Mouse (Mus musculus): ENCODE data around the gene Ppp6r2. TPM values are rescaled to one million over a fixed set of nuclear protein-coding genes. Genes with fewer than 3 reads are reported as not detected.

Gene Ppp6r2
- polyA plus RNA-seq, 1 experiment from 2014 or later = 17.2 TPM

DNA sequence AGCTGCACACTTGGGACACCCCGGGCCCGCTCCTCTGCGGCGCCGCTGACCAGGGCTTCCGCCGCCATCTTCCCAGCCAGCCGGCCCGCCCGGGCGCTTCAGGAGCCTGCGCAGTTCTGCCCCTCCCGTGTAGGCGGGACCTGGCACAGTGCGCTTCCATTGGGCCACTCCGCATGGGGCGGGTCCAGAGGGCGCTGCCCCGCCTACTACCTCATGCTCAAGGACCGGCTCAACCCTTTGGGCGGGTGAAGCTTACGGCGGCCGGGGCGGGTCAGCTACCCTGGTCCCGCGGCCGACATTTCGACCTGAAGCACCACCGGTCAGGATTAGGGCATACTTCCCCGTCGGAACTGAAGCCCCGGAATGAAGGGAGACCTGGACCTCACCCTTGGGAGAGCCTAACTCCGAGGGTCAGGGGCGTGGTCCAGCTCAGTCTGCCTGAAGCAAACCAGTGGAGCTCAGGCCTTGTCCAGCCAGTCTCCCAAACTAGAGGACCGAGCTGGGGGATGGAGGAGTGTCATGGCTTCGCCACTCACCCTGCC is 103.9 kb downstream of the Ppp6r2 start, which contains the start of gene Sbf1:
Gene Sbf1 (minus strand): TSS at position 122 of the 542 bp plus-strand sequence.
- TF ChIP-seq CTCF (IDR thresholded peaks at IDR 0.05; ENCODE audit: low read depth) (0 out of 2 replicates have a peak, but pooled peaks have one; percentile 0), EP300 (optimal IDR thresholded peaks at IDR 0.05) (no peak)
- DNase-seq (ENCODE audit: low spot score) = peak; percentile 99
- peaks cover 2% of the 10 kb centered on the region; the same call in 1 of the 2 replicates for H3K4me1 ChIP-seq (replicated peaks; ENCODE audit: control insufficient read depth, insufficient read depth)
- H3K36me3 ChIP-seq (ENCODE audit: control insufficient read depth, insufficient read depth, low read length) = no peaks in the 10 kb centered on the region
- H3K4me2 ChIP-seq (replicated peaks; ENCODE audit: low read depth) = peak within 1 kb of the TSS; percentile 89
- H3K9me3 ChIP-seq (ENCODE audit: control insufficient read depth, low read length) = no peaks in the 10 kb centered on the region
- H3K27me3 ChIP-seq (ENCODE audit: control insufficient read depth, insufficient read depth, low read length) = no peaks in the 10 kb centered on the region
- H3K27ac ChIP-seq (replicated peaks) = peak within 1 kb of the TSS; percentile 67
- WGBS = 1% methylated on average over 37 of the region's 37 CpGs
- peak within 1 kb of the TSS; percentile 93 for H3K9ac ChIP-seq (ENCODE audit: low read length)
- H3K4me3 ChIP-seq (ENCODE audit: low read depth, low read length) = peak within 1 kb of the TSS; percentile 98
- ATAC-seq (ENCODE audit: low FRiP score, low TSS enrichment) = peak; percentile 99

- no peak overlapping the region for H3K9ac ChIP-seq (ENCODE audit: low read length)
- H3K9me3 ChIP-seq (ENCODE audit: control insufficient read depth, low read length) = no peaks in the 10 kb centered on the region
- 65% methylated on average over 11 of the region's 11 CpGs for WGBS
- no peak for TF ChIP-seq EP300 (optimal IDR thresholded peaks at IDR 0.05)
- TF ChIP-seq CTCF (IDR thresholded peaks at IDR 0.05; ENCODE audit: low read depth) = peak; percentile 58
- no peak overlapping the region for H3K27ac ChIP-seq (replicated peaks)
- peaks cover 2% of the 10 kb centered on the region; the same call in 1 of the 2 replicates for H3K4me1 ChIP-seq (replicated peaks; ENCODE audit: control insufficient read depth, insufficient read depth)
- no peak overlapping the region for H3K4me2 ChIP-seq (replicated peaks; ENCODE audit: low read depth)
- H3K27me3 ChIP-seq (ENCODE audit: control insufficient read depth, insufficient read depth, low read length) = no peaks in the 10 kb centered on the region
- no peaks in the 10 kb centered on the region for H3K36me3 ChIP-seq (ENCODE audit: control insufficient read depth, insufficient read depth, low read length)
- DNase-seq (ENCODE audit: low spot score) (no peak), ATAC-seq (ENCODE audit: low FRiP score, low TSS enrichment) (no peak)
- H3K4me3 ChIP-seq (ENCODE audit: low read depth, low read length) = no peak overlapping the region
Observed at GRCm38 (mm10) chr15:89316146-89316545, 104.8 kb downstream of the Ppp6r2 start.

DNA sequence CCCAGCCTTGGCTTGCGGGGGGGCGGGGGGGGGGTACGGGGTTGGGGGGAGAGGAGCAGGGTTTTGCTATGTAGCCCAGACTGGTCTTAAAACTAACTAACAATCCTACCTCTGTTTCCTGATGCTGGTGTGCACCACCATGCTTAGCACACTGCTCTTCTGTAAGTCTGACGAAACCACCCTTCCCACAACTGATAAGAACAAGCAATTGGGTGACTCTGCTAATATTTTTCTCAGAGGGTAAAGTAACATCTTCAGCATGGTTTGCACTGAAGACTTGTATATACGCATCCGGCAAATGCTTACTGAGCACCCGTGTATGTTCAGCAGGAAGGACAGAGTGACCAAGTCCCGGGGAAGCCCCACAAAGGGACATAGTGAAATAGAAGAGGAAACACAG is 109.9 kb downstream of the Ppp6r2 start:
- H3K4me2 ChIP-seq (replicated peaks; ENCODE audit: low read depth) = no peak overlapping the region
- no peaks in the 10 kb centered on the region for H3K4me1 ChIP-seq (replicated peaks; ENCODE audit: control insufficient read depth, insufficient read depth)
- H3K27me3 ChIP-seq (ENCODE audit: control insufficient read depth, insufficient read depth, low read length) = no peaks in the 10 kb centered on the region
- no peaks in the 10 kb centered on the region for H3K36me3 ChIP-seq (ENCODE audit: control insufficient read depth, insufficient read depth, low read length)
- no peak overlapping the region for H3K4me3 ChIP-seq (ENCODE audit: low read depth, low read length)
- ATAC-seq (ENCODE audit: low FRiP score, low TSS enrichment) (no peak), DNase-seq (ENCODE audit: low spot score) (no peak)
- H3K9ac ChIP-seq (ENCODE audit: low read length) = no peak overlapping the region
- H3K27ac ChIP-seq (replicated peaks) = no peak overlapping the region
- H3K9me3 ChIP-seq (ENCODE audit: control insufficient read depth, low read length) = no peaks in the 10 kb centered on the region
- 78% methylated on average over 8 of the region's 8 CpGs for WGBS
- TF ChIP-seq EP300 (optimal IDR thresholded peaks at IDR 0.05) (no peak), CTCF (IDR thresholded peaks at IDR 0.05; ENCODE audit: low read depth) (no peak)

DNA sequence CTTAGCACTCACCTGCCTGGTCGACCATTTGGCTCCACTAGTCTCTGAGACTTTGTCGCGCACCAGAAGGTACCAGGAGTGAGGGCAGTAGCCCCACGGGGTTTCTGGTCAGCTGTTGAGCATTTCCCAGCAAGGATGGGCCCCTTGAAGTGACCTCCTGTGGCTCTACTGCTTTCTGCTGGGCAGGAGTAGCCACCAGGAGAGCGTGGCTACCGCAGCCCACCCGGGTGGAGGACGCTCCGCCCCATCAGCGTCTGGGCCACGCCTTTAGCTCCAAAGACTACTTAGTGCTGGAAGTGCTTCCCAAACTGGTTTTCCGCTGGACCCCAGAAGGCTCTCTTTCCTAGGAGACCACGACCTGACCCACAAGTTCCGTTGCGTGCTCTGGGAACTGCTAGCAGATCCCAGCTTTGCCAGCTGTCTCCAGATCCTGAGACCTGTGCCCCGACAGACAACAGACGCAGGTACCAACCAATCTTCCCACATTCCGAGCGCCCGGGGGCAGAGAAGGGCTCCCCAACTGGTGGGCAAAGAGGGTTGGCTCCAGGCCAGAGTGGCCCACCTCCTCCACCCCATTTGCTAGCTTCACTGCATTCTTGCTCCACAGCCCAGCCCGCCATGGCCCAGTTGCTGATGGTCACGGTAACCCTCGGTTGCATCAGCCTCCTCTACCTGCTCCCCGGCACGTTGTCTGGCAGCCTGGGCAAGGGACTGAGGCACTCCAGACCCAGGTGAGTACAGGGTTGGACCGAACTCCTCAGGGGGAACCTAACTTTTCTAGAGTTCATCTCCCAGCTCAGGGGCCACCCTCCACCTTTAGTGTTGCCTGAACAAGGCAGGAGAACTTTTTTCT is 111.5 kb downstream of the Ppp6r2 start, which contains the start of gene Adm2:
Gene Adm2 (plus strand): TSS at position 51 of the 853 bp plus-strand sequence.
- Histone ChIP-seq H3K9ac (ENCODE audit: low read length) (peak within 1 kb of the TSS; percentile 47), H3K27ac (replicated peaks) (no peak within 1 kb of the TSS), H3K27me3 (ENCODE audit: control insufficient read depth, insufficient read depth, low read length) (no peaks in the 10 kb centered on the region), H3K36me3 (ENCODE audit: control insufficient read depth, insufficient read depth, low read length) (no peaks in the 10 kb centered on the region), H3K4me3 (ENCODE audit: low read depth, low read length) (peak within 1 kb of the TSS; percentile 19; the same call in 1 of the 2 replicates), H3K4me1 (replicated peaks; ENCODE audit: control insufficient read depth, insufficient read depth) (no peaks in the 10 kb centered on the region), H3K4me2 (replicated peaks; ENCODE audit: low read depth) (peak within 1 kb of the TSS; percentile 45), H3K9me3 (ENCODE audit: control insufficient read depth, low read length) (no peaks in the 10 kb centered on the region)
- TF ChIP-seq CTCF (IDR thresholded peaks at IDR 0.05; ENCODE audit: low read depth) = no peak
- no peak for TF ChIP-seq EP300 (optimal IDR thresholded peaks at IDR 0.05)
- ATAC-seq (ENCODE audit: low FRiP score, low TSS enrichment) (no peak), DNase-seq (ENCODE audit: low spot score) (no peak)
- 9% methylated on average over 26 of the region's 26 CpGs for WGBS

- no peaks in the 10 kb centered on the region for H3K4me1 ChIP-seq (replicated peaks; ENCODE audit: control insufficient read depth, insufficient read depth)
- TF ChIP-seq EP300 (optimal IDR thresholded peaks at IDR 0.05) (no peak), CTCF (IDR thresholded peaks at IDR 0.05; ENCODE audit: low read depth) (no peak)
- H3K27me3 ChIP-seq (ENCODE audit: control insufficient read depth, insufficient read depth, low read length) = no peaks in the 10 kb centered on the region
- no peak overlapping the region for H3K9ac ChIP-seq (ENCODE audit: low read length)
- H3K36me3 ChIP-seq (ENCODE audit: control insufficient read depth, insufficient read depth, low read length) = no peaks in the 10 kb centered on the region
- no peak for ATAC-seq (ENCODE audit: low FRiP score, low TSS enrichment)
- H3K4me2 ChIP-seq (replicated peaks; ENCODE audit: low read depth) = peak overlapping the region; percentile 45; the same call in 1 of the 2 replicates
- no peaks in the 10 kb centered on the region for H3K9me3 ChIP-seq (ENCODE audit: control insufficient read depth, low read length)
- H3K27ac ChIP-seq (replicated peaks) = no peak overlapping the region
- 94% methylated on average over 4 of the region's 4 CpGs for WGBS
- no peak overlapping the region for H3K4me3 ChIP-seq (ENCODE audit: low read depth, low read length)
- DNase-seq (ENCODE audit: low spot score) = no peak
Observed at GRCm38 (mm10) chr15:89323656-89324055, 112.3 kb downstream of the Ppp6r2 start.

Data from stomach, postnatal 0 days (tissue).